Mouse (Mus musculus) kidney, adult 2 months (tissue): ENCODE measurements around the gene Acsl1.

Source experiments
- CTCF ChIP-seq: fragments of 200-500 bp; conservative IDR thresholded peaks from 2 replicates; pipeline ENCODE4 v1.5.1; 2011; ENCODE audit warnings: low read depth, mild to moderate bottlenecking, control low read depth, low read length, moderate library complexity, mixed read lengths; ENCODE audit not compliant: insufficient read depth, insufficient read length
- POLR2A ChIP-seq: fragments of 200-500 bp; IDR thresholded peaks from one replicate; pipeline ENCODE4 v1.6.1; 2011; ENCODE audit warnings: low read depth, low read length, control low read depth

DNA sequence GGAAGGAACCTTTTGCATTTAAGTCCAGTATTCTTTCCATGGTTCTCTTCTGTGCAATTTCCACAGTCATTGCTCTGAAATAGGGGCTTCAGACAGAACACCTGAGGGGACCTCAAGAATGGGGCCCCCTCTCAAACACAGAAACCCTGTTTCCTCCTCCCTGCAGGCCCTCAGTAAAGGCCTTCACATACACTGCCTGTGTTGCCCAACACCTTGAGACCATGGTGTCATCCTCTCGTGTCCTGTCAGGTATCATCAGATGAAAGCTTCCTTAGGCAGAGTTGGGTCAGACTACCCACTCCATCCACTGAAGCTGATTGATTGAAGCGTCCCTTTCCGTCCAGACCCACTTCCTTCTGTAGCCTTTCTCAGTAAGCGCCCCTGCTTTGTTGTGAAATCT, 11.9 kb downstream of the Acsl1 start:
- TF ChIP-seq CTCF: no peak
- TF ChIP-seq POLR2A: no peak
